Mouse (Mus musculus): ENCODE results near the gene Rasal2.

Rasal2 gene

DNA sequence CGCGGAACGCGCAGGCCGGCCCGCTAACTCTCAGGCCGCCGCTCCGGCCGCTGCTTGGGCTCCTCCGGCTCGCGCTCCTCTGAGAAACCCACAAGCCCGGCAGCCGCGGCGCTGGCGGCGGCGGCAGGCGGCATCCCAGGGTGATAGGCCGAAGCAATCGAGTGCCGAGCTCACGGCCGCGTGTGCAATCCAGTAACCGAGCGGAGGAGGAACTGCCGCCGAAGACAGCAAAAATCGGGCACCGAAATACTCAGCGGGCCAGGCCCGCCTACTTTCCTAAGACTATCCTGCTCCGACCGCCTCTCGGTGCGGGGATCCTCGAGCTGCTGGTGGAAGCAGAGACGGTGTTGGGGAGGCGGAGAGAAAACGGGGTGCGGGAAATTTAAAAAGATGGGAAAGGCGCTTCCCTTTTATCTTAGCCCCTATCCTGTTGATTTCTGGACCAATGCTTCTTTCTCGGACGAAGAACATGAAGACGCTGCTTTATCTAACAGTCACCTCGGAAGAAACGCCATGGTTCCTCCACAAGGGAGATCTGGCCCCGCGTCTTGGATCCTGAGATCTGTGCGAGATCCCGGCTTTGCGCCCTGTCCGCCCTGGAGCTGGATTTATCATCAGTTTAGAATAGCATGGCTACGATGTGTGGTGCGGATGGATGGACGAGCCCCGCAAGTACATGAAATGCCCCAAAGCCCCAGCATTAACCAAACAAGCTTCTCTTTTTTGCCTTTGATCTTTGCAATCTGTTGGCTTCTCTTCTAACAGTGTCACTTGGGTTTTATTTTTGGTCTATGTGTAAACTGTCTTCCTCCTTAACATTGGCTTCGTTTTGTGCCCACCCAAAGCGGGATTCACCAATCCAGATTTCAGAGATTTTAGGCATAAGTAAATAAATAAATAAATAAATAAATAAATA is at the start of gene Rasal2:
TSS of gene Rasal2 (minus strand) at position 142 of the 916 bp plus-strand sequence.
- DNase-seq (ENCODE audit: low read depth), result peak; percentile 96

DNA sequence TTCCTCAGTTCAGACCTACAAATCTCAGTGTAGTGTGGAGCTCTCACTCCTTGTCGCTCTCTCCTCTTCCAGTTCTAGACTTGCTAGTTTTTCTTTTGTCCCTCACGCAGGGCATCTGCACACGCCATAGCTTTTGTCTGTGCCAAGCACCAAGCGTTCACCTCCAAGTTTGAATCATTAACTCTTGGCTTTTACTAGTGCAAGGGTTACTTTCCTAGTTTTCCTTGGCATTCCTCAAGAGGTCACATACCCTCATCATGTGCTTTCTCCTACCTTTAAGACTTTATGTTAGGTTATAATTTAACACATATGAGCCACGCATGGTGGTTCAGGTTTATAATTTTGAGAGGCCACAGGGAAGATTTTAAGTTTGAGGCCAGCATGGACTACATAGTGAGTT is 48.9 kb upstream of the Rasal2 start:
- no peak for DNase-seq (ENCODE audit: low read depth)

DNA sequence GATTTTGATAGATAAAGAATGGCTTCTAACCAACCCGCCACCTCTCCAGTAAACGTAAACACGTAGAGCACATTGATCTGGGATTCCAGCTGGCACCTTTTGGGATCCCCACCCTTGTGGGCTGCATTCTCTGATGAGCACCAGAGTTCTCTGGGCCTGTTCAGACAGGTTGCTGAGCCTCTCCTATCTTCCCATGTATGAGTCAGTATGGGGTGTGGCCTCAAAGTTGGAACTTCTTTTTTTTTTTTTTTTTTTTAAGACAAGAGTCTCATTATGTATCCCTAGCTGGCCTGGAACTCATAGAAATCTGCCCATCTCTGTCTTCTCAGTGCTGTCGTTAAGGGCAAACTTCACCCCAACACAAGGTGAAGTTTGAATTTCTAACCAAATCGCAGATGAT is 47.5 kb upstream of the Rasal2 start:
- no peak for DNase-seq (ENCODE audit: low read depth)

DNA sequence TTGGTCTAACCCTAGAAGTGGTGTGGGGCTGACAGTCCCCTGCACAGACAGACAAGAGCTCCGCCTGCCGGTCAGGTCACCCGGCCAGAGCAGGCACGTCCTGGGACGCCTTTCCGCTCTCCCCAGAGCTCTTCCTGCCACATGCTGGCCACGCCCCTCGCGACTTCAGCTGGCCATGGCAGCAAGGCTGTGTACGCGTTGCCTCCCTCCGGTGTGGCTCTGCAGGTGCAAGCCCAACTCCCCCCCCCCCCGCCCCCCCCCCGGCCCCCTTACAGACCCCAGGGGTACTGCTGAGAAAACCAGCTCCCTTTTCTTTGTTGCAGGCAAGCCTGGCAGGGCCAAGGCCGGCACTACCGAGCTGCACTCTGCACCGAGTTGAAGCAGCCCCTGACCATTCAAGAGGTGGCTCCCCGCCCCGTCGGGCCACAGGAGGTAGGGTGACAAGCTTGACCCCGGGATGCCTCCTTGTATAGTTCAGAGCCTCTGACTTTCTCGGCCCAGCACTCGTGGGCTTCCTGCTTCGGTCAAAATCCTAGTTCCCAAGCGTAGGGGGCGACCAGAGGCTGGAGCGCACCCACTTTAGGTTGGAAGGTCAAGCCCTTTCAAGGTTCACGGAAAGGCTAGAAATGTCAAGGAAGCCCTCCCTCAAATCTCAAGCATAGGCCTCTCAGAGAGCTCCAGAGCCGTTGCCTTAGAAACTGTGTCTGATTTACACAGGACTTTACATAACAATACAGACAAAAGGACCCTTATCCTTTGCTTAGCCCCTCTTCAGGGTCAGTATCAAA is 46.2 kb upstream of the Rasal2 start, which contains the start of gene Cryzl2:
TSS of gene Cryzl2 (plus strand) at position 157 of the 788 bp plus-strand sequence.
- peak; percentile 64 for DNase-seq (ENCODE audit: low read depth)

DNA sequence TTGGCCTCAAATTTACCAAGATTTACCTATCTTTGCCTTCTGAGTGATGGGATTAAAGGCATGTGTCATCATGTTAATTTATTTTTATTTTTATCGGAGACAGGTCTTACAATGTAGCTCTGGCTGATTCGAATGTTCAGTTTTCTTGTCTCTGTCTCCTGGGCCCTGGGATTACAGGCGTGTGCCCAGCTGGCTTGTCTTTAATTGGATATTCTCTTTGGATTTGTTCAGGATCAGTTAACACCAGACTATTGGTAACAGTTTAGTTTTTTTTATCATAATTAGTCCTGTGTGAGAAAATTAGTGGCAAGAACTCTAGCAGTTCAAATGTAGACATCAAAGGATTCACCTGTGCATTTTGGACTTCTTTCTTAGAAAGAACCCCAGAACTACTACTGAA is 45.4 kb upstream of the Rasal2 start:
- DNase-seq (ENCODE audit: low read depth), result no peak

DNA sequence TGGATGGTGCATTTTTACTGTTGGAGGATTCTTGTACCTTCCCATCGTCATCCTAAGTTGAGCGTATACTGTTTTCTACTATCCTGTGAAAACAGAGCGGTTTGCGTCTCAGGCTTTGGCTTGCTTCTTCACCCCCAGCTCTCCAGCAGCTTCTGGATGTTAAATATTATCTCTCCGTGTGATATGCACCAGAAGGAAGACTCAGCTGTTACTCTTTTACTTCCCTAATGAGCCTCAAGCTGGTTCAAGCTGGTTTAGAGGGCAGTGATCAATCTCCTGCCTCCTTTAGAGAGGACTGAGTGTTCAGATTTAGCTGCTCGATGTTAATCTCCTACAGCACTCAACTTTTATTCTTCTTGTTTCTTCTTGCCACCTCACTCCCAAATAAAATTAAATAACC is 42.5 kb upstream of the Rasal2 start:
- DNase-seq (ENCODE audit: low read depth), result no peak

DNA sequence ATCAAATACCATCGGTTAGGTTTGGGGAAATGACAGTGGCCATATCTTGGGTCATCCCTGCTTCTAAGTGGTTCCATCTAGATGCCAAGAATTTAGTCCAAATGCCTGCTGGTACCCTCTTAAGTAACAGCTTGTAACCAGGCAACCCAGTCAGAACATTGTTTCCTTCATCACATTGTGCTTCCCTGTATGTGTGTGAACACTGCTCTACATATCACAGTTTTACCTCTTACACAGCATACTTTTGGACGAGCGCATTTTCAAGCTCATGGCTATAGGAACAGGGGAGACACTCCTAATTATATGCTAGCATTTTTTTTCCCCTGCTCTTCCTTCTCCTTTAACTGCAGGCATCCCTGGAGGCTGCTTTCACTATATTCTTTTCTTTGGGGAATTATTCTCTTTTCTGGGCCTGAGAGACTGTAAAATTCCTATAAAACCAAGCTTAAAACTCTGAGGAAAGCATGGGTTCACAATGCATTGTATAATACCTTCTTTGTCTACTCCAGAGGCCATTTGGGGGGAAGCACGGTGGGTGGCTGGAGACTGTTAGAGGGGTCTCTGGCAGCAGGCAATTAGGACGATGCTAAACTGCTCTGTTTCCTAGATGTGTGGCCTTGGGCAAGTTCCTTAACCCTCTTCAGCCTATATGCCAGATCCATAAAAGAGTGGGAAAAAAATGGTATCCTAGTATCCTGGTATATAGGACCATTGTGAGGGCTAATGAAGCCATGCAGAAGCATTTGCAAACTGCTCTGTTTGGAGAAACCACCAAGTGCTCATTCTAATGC is 40.6 kb upstream of the Rasal2 start:
- no peak for DNase-seq (ENCODE audit: low read depth)

DNA sequence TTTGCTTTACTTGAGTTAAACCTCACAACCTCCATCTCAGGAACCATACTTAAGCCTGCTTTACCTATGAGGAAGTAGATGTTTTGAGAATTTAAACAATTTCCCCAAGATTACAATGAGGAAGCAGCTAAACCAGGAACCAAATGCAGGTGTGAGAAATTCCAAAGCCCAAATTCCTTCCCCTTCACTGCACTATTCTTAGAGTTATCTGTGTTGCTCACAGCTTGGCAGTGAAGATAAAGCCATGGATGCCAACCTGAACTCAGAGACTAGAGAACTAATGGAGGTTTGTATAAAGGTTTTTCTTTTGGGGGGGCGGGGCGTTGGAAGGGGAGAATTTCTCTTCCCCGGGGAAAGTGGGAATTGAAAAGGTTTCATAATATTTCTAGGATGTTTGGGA is 39.9 kb upstream of the Rasal2 start:
- no peak for DNase-seq (ENCODE audit: low read depth)

DNA sequence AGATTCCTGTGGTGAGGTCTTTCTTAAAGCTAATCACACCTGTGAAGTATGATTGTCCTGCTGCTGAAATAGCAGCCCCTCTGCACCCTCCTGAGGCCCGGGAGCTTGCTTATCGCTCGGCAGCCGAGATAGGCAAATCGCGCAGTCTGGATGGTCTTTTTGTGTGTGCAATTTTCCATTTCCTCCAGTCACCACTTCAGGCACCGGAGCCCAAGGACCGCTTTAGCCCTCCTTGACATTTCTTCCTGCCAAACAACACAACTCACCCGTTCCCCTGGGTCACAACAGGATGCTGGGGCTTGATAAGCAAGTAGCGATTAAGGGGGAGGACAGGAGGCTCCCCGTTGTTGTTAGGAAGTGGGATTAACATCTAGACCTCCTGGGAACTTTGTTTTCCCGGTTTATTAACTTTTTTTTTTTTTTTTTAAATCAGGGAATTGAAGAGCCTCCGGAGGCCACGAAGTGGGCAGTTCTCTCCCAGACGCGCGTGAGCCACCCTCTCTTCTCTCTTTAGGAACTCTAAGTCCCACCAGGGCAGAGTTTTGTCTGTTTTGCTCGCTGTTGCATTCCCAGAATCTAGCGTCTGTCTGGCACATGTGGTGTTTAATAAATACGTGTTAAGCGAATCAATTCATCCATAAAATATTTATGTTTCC is 37.7 kb upstream of the Rasal2 start:
- DNase-seq (ENCODE audit: low read depth), result no peak

DNA sequence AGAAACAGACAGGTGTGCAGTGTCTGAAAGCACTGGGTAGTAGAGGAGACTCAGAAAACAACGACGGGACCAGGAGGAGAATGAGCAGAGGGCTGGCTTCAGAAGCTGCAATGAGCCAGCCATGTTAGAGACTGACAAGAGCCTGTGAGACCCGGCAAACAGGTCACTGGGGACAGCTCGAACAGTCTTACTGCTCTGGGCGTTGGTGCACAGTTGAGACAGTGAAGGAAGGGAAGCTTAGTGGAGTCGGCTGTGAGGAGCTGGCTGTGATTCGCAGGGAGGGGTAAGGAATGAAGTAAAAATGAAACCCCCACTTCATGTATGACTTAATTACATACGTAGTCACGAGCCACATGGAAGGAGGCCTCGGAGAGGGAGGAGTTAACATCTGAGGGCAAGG is 37.1 kb upstream of the Rasal2 start:
- no peak for DNase-seq (ENCODE audit: low read depth)

DNA sequence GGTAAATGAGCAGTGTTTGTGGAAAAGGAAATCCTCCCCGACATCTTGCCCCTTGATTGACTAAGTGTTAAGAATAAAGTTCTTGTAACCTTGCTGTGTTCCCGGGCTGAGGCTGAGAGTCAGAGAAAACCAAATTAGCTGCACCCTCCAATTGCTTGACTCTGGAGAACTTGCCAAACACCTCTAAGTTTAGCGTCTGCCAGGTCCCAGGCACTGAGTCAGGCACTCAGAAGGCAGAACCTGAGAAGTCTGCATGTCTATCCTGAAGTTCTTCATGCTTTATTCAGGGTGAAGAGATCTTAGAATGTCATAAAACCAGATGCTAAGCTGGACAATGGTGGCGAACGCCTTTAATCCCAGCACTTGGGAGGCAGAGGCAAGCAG is 36.4 kb upstream of the Rasal2 start:
- no peak for DNase-seq (ENCODE audit: low read depth)

DNA sequence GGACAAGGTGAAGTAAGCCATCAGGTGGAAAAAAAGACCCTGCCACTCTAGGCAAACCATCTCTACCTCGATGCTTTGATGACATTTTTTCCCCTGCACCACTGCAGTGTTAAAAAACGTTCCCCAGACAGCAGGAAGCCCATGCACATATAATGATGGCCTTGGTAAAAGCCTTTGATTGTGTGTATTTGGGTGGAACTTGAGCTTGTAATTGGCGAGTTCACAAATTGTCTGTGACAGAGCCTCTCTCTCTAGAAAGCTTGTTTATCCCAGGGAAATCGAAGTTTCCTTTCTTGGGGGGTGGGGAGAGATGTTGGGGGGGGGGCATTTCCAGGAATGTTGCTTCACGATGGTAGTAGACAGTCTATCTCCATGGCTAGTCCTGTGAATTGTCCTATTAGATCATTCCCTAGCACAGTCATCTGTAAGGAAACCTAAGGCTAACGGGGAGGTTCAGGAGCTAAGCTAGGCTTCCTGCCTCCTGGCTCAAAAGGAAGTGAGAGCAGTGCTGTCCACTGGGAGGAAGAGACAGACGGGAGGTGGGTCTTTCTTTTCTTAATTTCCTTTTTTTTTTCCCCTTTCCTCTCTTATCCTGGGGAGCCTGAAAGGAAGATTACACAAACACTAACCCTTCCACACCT is 35.9 kb upstream of the Rasal2 start:
- no peak for DNase-seq (ENCODE audit: low read depth)

DNA sequence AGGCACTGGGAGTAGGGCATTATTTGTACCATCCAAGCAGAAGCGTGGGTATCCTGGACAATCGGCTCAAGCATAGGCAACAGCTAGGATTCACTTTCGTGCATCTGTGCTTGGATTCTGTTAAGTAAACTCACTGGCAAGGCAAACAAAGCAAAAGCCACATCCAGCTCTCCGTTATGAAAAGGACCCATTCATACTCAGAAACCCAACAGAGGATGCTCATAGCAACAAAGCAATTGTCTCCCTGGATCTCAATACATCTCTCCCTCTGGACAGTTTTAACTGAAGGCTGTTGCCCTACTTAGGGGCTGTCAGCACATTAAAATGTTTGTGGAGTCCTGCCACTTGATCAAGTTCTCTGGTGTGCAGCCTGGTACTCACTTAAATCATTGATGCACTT is 34.7 kb upstream of the Rasal2 start:
- no peak for DNase-seq (ENCODE audit: low read depth)

DNA sequence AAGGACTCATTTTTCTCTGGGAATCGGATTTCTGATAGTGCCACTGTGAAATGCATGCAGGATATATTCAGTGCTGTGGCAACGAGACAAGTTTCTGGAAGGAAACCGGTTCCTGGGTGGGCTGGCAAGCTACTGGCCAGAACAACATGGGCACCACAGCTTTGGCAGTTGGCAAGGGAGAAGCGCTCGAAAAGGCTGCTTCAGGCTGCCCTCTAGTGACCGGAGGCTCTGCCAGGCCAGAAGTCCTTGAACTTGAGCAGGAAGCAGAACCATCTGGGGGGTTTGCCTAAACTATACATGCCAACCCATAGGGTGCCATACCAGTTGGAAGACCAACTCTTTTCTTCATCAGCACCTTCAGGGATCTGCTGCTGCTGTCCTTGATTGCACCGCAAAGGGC is 33.9 kb upstream of the Rasal2 start:
- no peak for DNase-seq (ENCODE audit: low read depth)

DNA sequence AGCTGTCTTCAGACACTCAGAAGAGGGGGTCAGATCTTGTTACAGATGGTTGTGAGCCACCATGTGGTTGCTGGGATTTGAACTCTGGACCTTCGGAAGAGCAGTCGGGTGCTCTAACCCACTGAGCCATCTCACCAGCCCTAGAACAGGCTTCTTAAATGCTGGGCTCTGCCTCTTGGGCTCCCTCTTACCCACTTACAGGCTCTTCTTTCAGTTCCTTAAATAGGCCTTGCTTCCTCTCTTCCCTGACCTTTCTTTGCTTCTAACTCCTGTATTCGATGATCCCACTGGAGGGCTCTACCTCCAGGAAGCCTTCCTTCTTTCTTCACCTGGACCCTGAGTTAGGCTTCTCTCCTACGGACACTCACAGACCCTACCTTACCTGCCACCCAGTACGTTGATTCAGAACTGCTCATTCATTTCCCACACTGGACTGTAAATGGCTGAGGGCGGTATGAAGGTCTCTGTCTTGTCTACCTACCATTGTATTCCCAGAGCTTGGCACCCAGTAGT is 33.1 kb upstream of the Rasal2 start:
- DNase-seq (ENCODE audit: low read depth), result no peak

DNA sequence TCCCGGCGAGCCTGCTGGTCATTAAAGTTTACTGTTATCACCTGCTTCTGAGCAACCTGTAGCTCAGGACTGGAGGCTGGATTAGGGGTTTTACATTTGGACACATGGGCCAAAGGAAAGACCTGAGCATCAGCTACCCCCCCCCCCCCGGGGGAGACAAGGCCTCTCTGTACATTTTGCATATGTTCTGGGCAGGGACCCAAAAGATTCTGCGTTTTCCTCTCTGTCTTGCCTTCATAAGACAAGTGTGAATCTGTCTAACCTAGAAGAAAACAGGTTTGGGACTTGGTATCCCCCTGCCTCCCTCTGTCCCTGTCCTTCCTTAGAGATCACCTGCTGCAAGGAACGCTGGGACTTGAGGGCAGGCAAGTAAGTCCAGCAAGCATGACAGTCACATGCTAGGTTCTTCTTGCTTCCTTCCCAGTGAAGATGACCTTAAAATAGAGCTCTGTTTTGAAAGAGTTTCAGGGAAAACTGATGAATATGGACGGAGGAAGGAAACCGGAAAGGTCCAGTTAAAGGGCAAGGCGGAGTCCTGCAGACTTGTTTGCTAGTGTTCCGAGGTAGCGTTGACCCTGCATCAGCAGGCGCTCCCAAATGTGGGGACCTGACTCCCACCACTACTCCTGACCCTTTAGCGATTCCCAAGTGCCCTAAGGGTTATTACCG is 32.4 kb upstream of the Rasal2 start:
- no peak for DNase-seq (ENCODE audit: low read depth)

DNA sequence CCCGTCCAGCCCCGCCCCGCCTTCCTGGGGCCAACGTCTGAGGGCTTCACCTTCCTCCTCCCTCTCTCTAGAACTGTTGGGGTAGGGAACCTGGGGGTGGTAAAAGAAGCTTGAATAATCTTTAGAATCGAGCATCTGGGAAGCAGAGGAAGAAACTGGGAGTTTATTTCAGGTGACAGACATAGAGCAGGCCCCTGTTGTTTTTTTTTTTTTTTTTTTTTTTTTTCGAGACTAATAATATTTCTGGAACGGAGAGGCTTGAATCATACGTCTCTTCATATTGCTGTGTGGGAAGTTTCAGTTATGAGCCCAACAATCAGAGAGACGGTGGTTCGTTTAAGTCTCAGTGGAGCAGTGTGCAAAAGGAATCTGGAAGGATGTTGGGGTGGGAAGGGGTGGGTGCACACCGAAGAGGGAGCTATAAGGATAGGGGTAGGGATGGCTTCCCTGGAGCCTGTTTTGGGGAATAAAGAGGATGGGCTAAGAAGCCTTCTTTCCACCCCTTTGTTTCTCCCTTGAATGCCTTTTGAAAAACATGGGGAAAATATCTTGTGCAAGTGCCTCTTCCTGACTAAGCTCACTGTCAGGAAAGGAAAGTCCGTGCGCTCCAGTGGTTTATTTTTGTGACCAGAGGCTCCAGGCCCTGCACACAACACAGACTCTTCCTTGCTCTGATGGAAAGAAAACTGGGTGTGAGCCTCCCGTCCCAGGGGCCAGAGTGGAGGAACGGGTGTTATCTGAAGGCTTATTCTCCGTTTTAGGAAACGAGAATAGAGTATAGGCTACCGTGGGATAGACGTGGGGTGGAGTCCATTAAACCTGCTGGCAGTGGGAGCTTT is 31.5 kb upstream of the Rasal2 start:
- no peak for DNase-seq (ENCODE audit: low read depth)

DNA sequence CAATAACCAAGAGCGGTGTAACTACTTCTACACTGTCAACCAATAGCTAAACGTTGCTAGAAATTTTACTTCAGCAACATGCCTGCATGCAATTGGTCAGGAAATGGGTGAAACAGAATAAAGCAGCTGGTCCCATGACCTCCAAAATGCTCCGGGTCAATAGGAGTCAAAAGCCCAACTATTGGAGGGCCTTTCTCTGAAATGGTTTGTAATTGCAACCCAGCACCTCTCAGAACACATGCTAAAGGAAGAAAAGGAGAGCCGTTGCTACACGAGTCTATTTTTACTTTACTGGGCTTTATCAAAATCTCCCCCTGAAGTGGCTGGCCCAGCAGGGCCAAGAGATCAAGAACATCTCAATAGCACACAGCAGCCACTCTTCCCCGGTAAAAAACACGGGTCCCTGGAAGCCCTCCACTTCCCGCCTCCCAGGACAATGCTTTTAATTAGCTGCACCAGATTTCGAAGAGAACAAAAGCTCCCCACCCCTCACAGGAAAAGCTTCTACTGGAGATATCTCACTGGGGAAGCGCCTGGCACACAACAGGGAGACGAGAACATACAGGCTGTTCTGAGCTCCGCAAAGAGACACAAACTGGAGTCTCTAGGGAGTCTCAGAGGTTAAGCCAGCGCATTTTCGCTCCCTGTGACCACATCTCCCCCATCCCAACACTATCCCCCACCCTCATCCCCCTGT is 30.8 kb upstream of the Rasal2 start:
- DNase-seq (ENCODE audit: low read depth), result no peak

All from c-Kit-positive CD71-positive TER-119-negative erythroid progenitor cells, embryonic 14.5 days (primary cell).